ENCODE assay signal across 14 mouse cellular contexts in the genomic region with DNA sequence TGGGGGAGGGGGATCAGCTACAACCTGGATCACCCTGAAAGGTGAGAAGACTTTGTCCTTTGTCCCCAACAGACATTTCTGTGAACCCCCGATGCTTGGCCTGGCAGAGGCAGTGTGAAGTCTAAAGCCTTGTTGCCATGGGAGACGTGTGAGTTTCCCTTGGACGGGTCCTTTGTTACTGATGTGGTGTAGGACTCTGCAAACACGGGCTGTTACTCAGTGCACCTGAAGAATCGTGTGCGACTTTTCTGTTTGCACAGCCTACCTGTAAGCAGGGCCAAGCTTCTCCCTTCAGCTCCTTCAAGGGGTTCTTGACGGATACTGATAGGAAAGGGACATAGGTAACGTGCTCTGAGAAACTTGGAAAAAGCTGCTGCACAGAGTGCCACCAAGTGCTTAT.
"Had no signal": no experiment of that assay in that cellular context is flagged by ENCODE, and none has a peak within 500 bp of the region (broad histone marks: within the 10 kb centered on the region; RNA-seq: fewer than 3 reads in every experiment).

No protein-coding gene starts in this region.

- H3K36me3 ChIP-seq: intestine, embryonic 15.5 days; limb, embryonic 13.5 days; neural tube, embryonic 12.5 days had no signal

- H3K4me3 ChIP-seq: intestine, embryonic 15.5 days; layer of hippocampus, adult 2 months; limb, embryonic 13.5 days; neural tube, embryonic 12.5 days had no signal

- H3K9ac ChIP-seq: intestine, embryonic 15.5 days; limb, embryonic 13.5 days; liver, embryonic 14.5 days; neural tube, embryonic 12.5 days had no signal

- H3K27me3 ChIP-seq: intestine, embryonic 15.5 days had no signal

- DNase-seq: kidney, adult 18-20 months; kidney, postnatal 10 days; kidney, postnatal 4 days; left cerebral cortex, postnatal 4 days; lung, adult 18-20 months; retina, postnatal 1 day; right cerebral cortex, postnatal 14 days; thymus, adult 18-20 months; thymus, postnatal 14 days had no signal

- H3K4me1 ChIP-seq: intestine, embryonic 15.5 days; limb, embryonic 13.5 days had no signal

- H3K27ac ChIP-seq: intestine, embryonic 15.5 days; layer of hippocampus, adult 2 months; limb, embryonic 13.5 days; liver, embryonic 14.5 days; neural tube, embryonic 12.5 days had no signal

- H3K4me2 ChIP-seq: intestine, embryonic 15.5 days; limb, embryonic 13.5 days; neural tube, embryonic 12.5 days had no signal

- ATAC-seq: intestine, embryonic 15.5 days had no signal

- H3K9me3 ChIP-seq: intestine, embryonic 15.5 days; limb, embryonic 13.5 days had no signal
